Comparison of ENCODE assay signal across 9 mouse cellular contexts in genomic region chr9:122022776-122023175, GRCm38 (mm10). TPM values are rescaled to one million over a fixed set of nuclear protein-coding genes. Genes with fewer than 3 reads are reported as not detected.
DNase-seq lines count a peak whose midpoint lies in the region; ATAC-seq and TF ChIP-seq lines count a peak whose summit lies in the region.
"Had no signal": no experiment of that assay in that cellular context is flagged by ENCODE, and none has a peak within 500 bp of the region (broad histone marks: within the 10 kb centered on the region; RNA-seq: fewer than 3 reads in every experiment).

No protein-coding gene starts in this region.

- H3K27me3 ChIP-seq in cerebellum, adult 2 months (ENCODE audit: control insufficient read depth, insufficient read depth, low read length), result no peaks in the 10 kb centered on the region
- H3K27me3 ChIP-seq in heart, embryonic 16.5 days (ENCODE audit: control insufficient read depth, insufficient read depth, low read length), result no peaks in the 10 kb centered on the region
- no peaks in the 10 kb centered on the region for H3K27me3 ChIP-seq in liver, embryonic 14.5 days (ENCODE audit: control insufficient read depth, insufficient read depth, low read length)
- no peaks in the 10 kb centered on the region for H3K27me3 ChIP-seq in midbrain, embryonic 15.5 days (replicated peaks)
- H3K27me3 ChIP-seq: neural tube, embryonic 13.5 days had no signal

- no peak for TF ChIP-seq EP300 in liver, embryonic 14.5 days (IDR thresholded peaks at IDR 0.05; ENCODE audit: low read depth)

- no peak overlapping the region for H3K4me3 ChIP-seq in cerebellum, adult 2 months (replicated peaks; ENCODE audit: insufficient read depth, low read depth, low read length)
- no peak overlapping the region for H3K4me3 ChIP-seq in heart, embryonic 16.5 days (ENCODE audit: low read length)
- no peak overlapping the region for H3K4me3 ChIP-seq in liver, embryonic 14.5 days (ENCODE audit: insufficient read depth in 1 of 2, low read depth in 2 of 2, low read length in 2 of 2)
- no peak overlapping the region for H3K4me3 ChIP-seq in midbrain, embryonic 15.5 days
- H3K4me3 ChIP-seq: neural tube, embryonic 13.5 days had no signal

- no peaks in the 10 kb centered on the region for H3K9me3 ChIP-seq in heart, embryonic 16.5 days (replicated peaks; ENCODE audit: control insufficient read depth, low read length)
- H3K9me3 ChIP-seq in liver, embryonic 14.5 days (ENCODE audit: control insufficient read depth, low read length), result no peaks in the 10 kb centered on the region
- H3K9me3 ChIP-seq in midbrain, embryonic 15.5 days, result no peaks in the 10 kb centered on the region
- H3K9me3 ChIP-seq: neural tube, embryonic 13.5 days had no signal

- H3K27ac ChIP-seq in cerebellum, adult 2 months (ENCODE audit: insufficient read depth, low read length), result peak overlapping the region; percentile 71
- peak overlapping the region; percentile 57 for H3K27ac ChIP-seq in heart, embryonic 16.5 days (ENCODE audit: low read length)
- no peak overlapping the region for H3K27ac ChIP-seq in liver, embryonic 14.5 days
- H3K27ac ChIP-seq in midbrain, embryonic 15.5 days, result no peak overlapping the region

- DNase-seq in layer of hippocampus, postnatal 10 days (ENCODE audit: low spot score in 2 of 2), result peak; percentile 44 to 49
- no peak for DNase-seq in layer of hippocampus, postnatal 25 days (ENCODE audit: extremely low spot score in 1 of 2, low spot score in 1 of 2)
- peak; percentile 79 to 92 for DNase-seq in cerebellum, adult 2 months
- no peak for DNase-seq in liver, embryonic 14.5 days (ENCODE audit: low read depth in 3 of 3, low spot score in 3 of 3)
- no peak for DNase-seq in neural tube, embryonic 10.5 days (ENCODE audit: extremely low spot score, low spot score)
- DNase-seq in left cerebral cortex, adult 18-20 months (ENCODE audit: low spot score in 2 of 2), result no peak

- WGBS in cerebellum, adult 2 months, result 20% methylated on average over 9 of the region's 9 CpGs
- WGBS in heart, embryonic 16.5 days, result 37% methylated on average over 9 of the region's 9 CpGs
- WGBS in liver, embryonic 14.5 days (ENCODE audit: insufficient replicate concordance), result 16% methylated on average over 9 of the region's 9 CpGs
- 72% methylated on average over 9 of the region's 9 CpGs for WGBS in midbrain, embryonic 15.5 days

- no peaks in the 10 kb centered on the region for H3K36me3 ChIP-seq in heart, embryonic 16.5 days (ENCODE audit: control insufficient read depth, insufficient read depth)
- no peaks in the 10 kb centered on the region for H3K36me3 ChIP-seq in liver, embryonic 14.5 days (replicated peaks; ENCODE audit: control insufficient read depth, insufficient read depth, low read depth)
- no peaks in the 10 kb centered on the region for H3K36me3 ChIP-seq in midbrain, embryonic 15.5 days (replicated peaks)
- H3K36me3 ChIP-seq: neural tube, embryonic 13.5 days had no signal

- ATAC-seq in heart, embryonic 16.5 days (replicated peaks; ENCODE audit: extremely low read depth, insufficient read depth, low FRiP score), result peak; percentile 71
- ATAC-seq in liver, embryonic 14.5 days (ENCODE audit: insufficient read depth), result peak; percentile 37; the same call in 1 of the 2 replicates
- ATAC-seq in midbrain, embryonic 15.5 days (replicated peaks), result no peak

- peaks cover 59% of the 10 kb centered on the region for H3K4me1 ChIP-seq in cerebellum, adult 2 months (ENCODE audit: control insufficient read depth, insufficient read depth, low read length)
- H3K4me1 ChIP-seq in heart, embryonic 16.5 days (ENCODE audit: control insufficient read depth, insufficient read depth, low read length), result peaks cover 32% of the 10 kb centered on the region
- peaks cover 0 to 6% of the 10 kb centered on the region in 2 experiments; a peak in 1 of 4 replicates for H3K4me1 ChIP-seq in liver, embryonic 14.5 days (replicated peaks; ENCODE audit: control insufficient read depth in 2 of 2, insufficient read depth in 2 of 2, low read length in 1 of 2)
- peaks cover 17% of the 10 kb centered on the region for H3K4me1 ChIP-seq in midbrain, embryonic 15.5 days

- no peak overlapping the region for H3K9ac ChIP-seq in heart, embryonic 16.5 days (ENCODE audit: low read length)
- no peak overlapping the region for H3K9ac ChIP-seq in liver, embryonic 14.5 days (replicated peaks)
- H3K9ac ChIP-seq in midbrain, embryonic 15.5 days, result no peak overlapping the region
- H3K9ac ChIP-seq: neural tube, embryonic 13.5 days had no signal

- TF ChIP-seq CTCF in cerebellum, adult 2 months (IDR thresholded peaks at IDR 0.05; ENCODE audit: borderline replicate concordance, insufficient read depth, low read depth, low read length), result no peak
- TF ChIP-seq CTCF in liver, embryonic 14.5 days (IDR thresholded peaks at IDR 0.05; ENCODE audit: low read depth), result no peak

- no peak for TF ChIP-seq POLR2A in cerebellum, adult 2 months (IDR thresholded peaks at IDR 0.05; ENCODE audit: borderline replicate concordance, insufficient read depth, low read length)

- no peak overlapping the region for H3K4me2 ChIP-seq in heart, embryonic 16.5 days (ENCODE audit: low read depth, low read length)
- H3K4me2 ChIP-seq in liver, embryonic 14.5 days (ENCODE audit: low read depth), result no peak overlapping the region
- no peak overlapping the region for H3K4me2 ChIP-seq in midbrain, embryonic 15.5 days
- H3K4me2 ChIP-seq: neural tube, embryonic 13.5 days had no signal

RNA-seq across cellular contexts. Expression of gene Pomgnt2, which starts 25.9 kb away (rescaled TPM):
- total RNA-seq in layer of hippocampus, postnatal 10 days (2021), result 10 to 100 TPM; 41.6 to 42.9 TPM
- total RNA-seq in layer of hippocampus, postnatal 25 days (2021), result 10 to 100 TPM; 38.1 to 40.7 TPM
- 41.0 and 43.5 TPM in 2 replicates for polyA plus RNA-seq in cerebellum, adult 2 months (2012; rRNA removed)
- polyA plus RNA-seq in heart, embryonic 16.5 days (2015; fragmentation: Nextera tagmentation; extraction: Ambion mirVana), result 12.5 and 13.0 TPM in 2 replicates
- polyA plus RNA-seq in liver, embryonic 14.5 days (2012; rRNA removed), result 1.9 and 2.0 TPM in 2 replicates
- polyA plus RNA-seq in liver, embryonic 14.5 days (2014; fragmentation: Nextera tagmentation; extraction: Ambion mirVana), result 1.7 and 2.2 TPM in 2 replicates
- 37.1 and 37.9 TPM in 2 replicates for polyA plus RNA-seq in midbrain, embryonic 15.5 days (2015; fragmentation: Nextera tagmentation; extraction: Ambion mirVana)
- 10 to 100 TPM; 43.2 to 43.4 TPM for total RNA-seq in left cerebral cortex, adult 18-20 months (2021)

Comparison
In these comparisons a context has a peak if more than half of its experiments do, and no peak if none do; other contexts are left out.
1. DNase-seq: peak in layer of hippocampus, postnatal 10 days (2 of 2) and cerebellum, adult 2 months (2 of 2); none in layer of hippocampus, postnatal 25 days (0 of 2), liver, embryonic 14.5 days (0 of 3), neural tube, embryonic 10.5 days (single experiment) and left cerebral cortex, adult 18-20 months (0 of 2).
2. H3K27ac ChIP-seq: peak in cerebellum, adult 2 months (single experiment) and heart, embryonic 16.5 days (single experiment); none in liver, embryonic 14.5 days (single experiment) and midbrain, embryonic 15.5 days (single experiment).